Comparison of ENCODE assay signal across 8 mouse cellular contexts in genomic region chr5:119972802-119973437, GRCm38 (mm10).
DNase-seq lines count a peak whose midpoint lies in the region; ATAC-seq and TF ChIP-seq lines count a peak whose summit lies in the region.

No protein-coding gene starts in this region.

- no peak for TF ChIP-seq EP300 in lung, postnatal 0 days (IDR thresholded peaks at IDR 0.05)
- TF ChIP-seq EP300 in stomach, postnatal 0 days (optimal IDR thresholded peaks at IDR 0.05) = no peak

- H3K9ac ChIP-seq in forebrain, embryonic 15.5 days (replicated peaks) = peak overlapping the region; percentile 16; the same call in 1 of the 2 replicates
- no peak overlapping the region for H3K9ac ChIP-seq in hindbrain, postnatal 0 days (replicated peaks; ENCODE audit: low read length)
- no peak overlapping the region for H3K9ac ChIP-seq in lung, postnatal 0 days (replicated peaks; ENCODE audit: low read depth)
- no peak overlapping the region for H3K9ac ChIP-seq in stomach, postnatal 0 days (ENCODE audit: low read length)

- H3K27me3 ChIP-seq in forebrain, embryonic 15.5 days = no peaks in the 10 kb centered on the region
- H3K27me3 ChIP-seq in hindbrain, postnatal 0 days (ENCODE audit: insufficient read depth, low read length) = no peaks in the 10 kb centered on the region
- H3K27me3 ChIP-seq in lung, postnatal 0 days (replicated peaks; ENCODE audit: insufficient read depth, low read length) = no peaks in the 10 kb centered on the region
- no peaks in the 10 kb centered on the region for H3K27me3 ChIP-seq in stomach, postnatal 0 days (ENCODE audit: control insufficient read depth, insufficient read depth, low read length)

- H3K36me3 ChIP-seq in forebrain, embryonic 15.5 days = no peaks in the 10 kb centered on the region
- H3K36me3 ChIP-seq in hindbrain, postnatal 0 days (ENCODE audit: insufficient read depth, low read length) = no peaks in the 10 kb centered on the region
- H3K36me3 ChIP-seq in lung, postnatal 0 days (ENCODE audit: insufficient read depth, low read length) = no peaks in the 10 kb centered on the region
- H3K36me3 ChIP-seq in stomach, postnatal 0 days (ENCODE audit: control insufficient read depth, insufficient read depth, low read length) = no peaks in the 10 kb centered on the region

- peak; percentile 68; the same call in 1 of the 2 replicates for ATAC-seq in forebrain, embryonic 15.5 days (replicated peaks)
- peak; percentile 68; the same call in 1 of the 2 replicates for ATAC-seq in hindbrain, postnatal 0 days
- peak; percentile 78 for ATAC-seq in lung, postnatal 0 days
- ATAC-seq in stomach, postnatal 0 days (ENCODE audit: low FRiP score, low TSS enrichment) = 0 out of 2 replicates have a peak, but pooled peaks have one; percentile 47
- ATAC-seq in monocyte, adult 5-6 weeks (replicated peaks; ENCODE audit: insufficient number of reproducible peaks, low FRiP score, low TSS enrichment, poor library complexity, severe bottlenecking) = no peak

- 0 out of 2 replicates have a peak, but pooled peaks cover 6% of the 10 kb centered on the region for H3K4me1 ChIP-seq in forebrain, embryonic 15.5 days
- H3K4me1 ChIP-seq in hindbrain, postnatal 0 days (ENCODE audit: insufficient read depth, low read length) = no peaks in the 10 kb centered on the region
- 0 out of 2 replicates have a peak, but pooled peaks cover 3% of the 10 kb centered on the region for H3K4me1 ChIP-seq in lung, postnatal 0 days (ENCODE audit: insufficient read depth, low read depth, low read length)
- H3K4me1 ChIP-seq in stomach, postnatal 0 days (replicated peaks; ENCODE audit: control insufficient read depth, insufficient read depth) = no peaks in the 10 kb centered on the region

- H3K4me2 ChIP-seq in forebrain, embryonic 15.5 days (replicated peaks) = peak overlapping the region; percentile 34
- peak overlapping the region; percentile 27; the same call in 1 of the 2 replicates for H3K4me2 ChIP-seq in hindbrain, postnatal 0 days (ENCODE audit: low read depth, low read length)
- peak overlapping the region; percentile 44 for H3K4me2 ChIP-seq in lung, postnatal 0 days (replicated peaks; ENCODE audit: low read depth, low read length)
- no peak overlapping the region for H3K4me2 ChIP-seq in stomach, postnatal 0 days (replicated peaks; ENCODE audit: low read depth)

- WGBS in forebrain, embryonic 15.5 days = 47% methylated on average over 24 of the region's 24 CpGs
- 53% methylated on average over 24 of the region's 24 CpGs for WGBS in hindbrain, postnatal 0 days
- WGBS in lung, postnatal 0 days = 16% methylated on average over 23 of the region's 24 CpGs
- WGBS in stomach, postnatal 0 days = 18% methylated on average over 23 of the region's 24 CpGs

- peak; percentile 38 to 50 for DNase-seq in left cerebral cortex, adult 18-20 months (ENCODE audit: low spot score in 2 of 2)
- no peak for DNase-seq in left cerebral cortex, adult 11 months (ENCODE audit: low spot score)
- DNase-seq in hindbrain, postnatal 0 days (ENCODE audit: low spot score) = peak; percentile 63
- DNase-seq in lung, postnatal 0 days (ENCODE audit: low spot score) = peak; percentile 45
- no peak for DNase-seq in stomach, postnatal 0 days (ENCODE audit: low spot score)
- DNase-seq in gastrocnemius, postnatal 25 days = no peak

- no peak overlapping the region for H3K27ac ChIP-seq in forebrain, embryonic 15.5 days (replicated peaks)
- no peak overlapping the region for H3K27ac ChIP-seq in hindbrain, postnatal 0 days
- no peak overlapping the region for H3K27ac ChIP-seq in lung, postnatal 0 days (ENCODE audit: low read length)
- no peak overlapping the region for H3K27ac ChIP-seq in stomach, postnatal 0 days (replicated peaks)

- TF ChIP-seq CTCF in hindbrain, postnatal 0 days (IDR thresholded peaks at IDR 0.05; ENCODE audit: low read depth) = no peak
- no peak for TF ChIP-seq CTCF in lung, postnatal 0 days (IDR thresholded peaks at IDR 0.05)
- no peak for TF ChIP-seq CTCF in stomach, postnatal 0 days (IDR thresholded peaks at IDR 0.05; ENCODE audit: low read depth)

- no peaks in the 10 kb centered on the region for H3K9me3 ChIP-seq in forebrain, embryonic 15.5 days
- no peaks in the 10 kb centered on the region for H3K9me3 ChIP-seq in hindbrain, postnatal 0 days (ENCODE audit: low read length)
- no peaks in the 10 kb centered on the region for H3K9me3 ChIP-seq in lung, postnatal 0 days (ENCODE audit: low read length)
- no peaks in the 10 kb centered on the region for H3K9me3 ChIP-seq in stomach, postnatal 0 days (ENCODE audit: control insufficient read depth, low read length)

- H3K4me3 ChIP-seq in forebrain, embryonic 15.5 days = peak overlapping the region; percentile 23
- H3K4me3 ChIP-seq in hindbrain, postnatal 0 days (ENCODE audit: low read length) = no peak overlapping the region
- peak overlapping the region; percentile 12; the same call in 1 of the 2 replicates for H3K4me3 ChIP-seq in lung, postnatal 0 days (ENCODE audit: low read depth, low read length)
- H3K4me3 ChIP-seq in stomach, postnatal 0 days (ENCODE audit: low read depth, low read length) = no peak overlapping the region

Comparison
In these comparisons a context has a peak if more than half of its experiments do, and no peak if none do; other contexts are left out.
1. DNase-seq: peak in left cerebral cortex, adult 18-20 months (2 of 2), hindbrain, postnatal 0 days (single experiment) and lung, postnatal 0 days (single experiment); none in left cerebral cortex, adult 11 months (single experiment), stomach, postnatal 0 days (single experiment) and gastrocnemius, postnatal 25 days (single experiment).
2. H3K4me3 ChIP-seq: peak in forebrain, embryonic 15.5 days (single experiment) and lung, postnatal 0 days (single experiment); none in hindbrain, postnatal 0 days (single experiment) and stomach, postnatal 0 days (single experiment).